Mouse (Mus musculus) c-Kit-positive CD71-positive TER-119-negative erythroid progenitor cells, embryonic 14.5 days (primary cell): ENCODE results near the gene Hydin.
A peak's percentile ranks its signal among the peaks of the same experiment; 100 is the strongest.

Experiments
- DNase-seq: peaks from one replicate; pipeline ENCODE4 v3.0.0-alpha.2; 2013; ENCODE audit warnings: low read depth

Gene Hydin

GRCm38 (mm10) chr8:110444276-110444675 lies 177.5 kb downstream of the Hydin start:
- no peak for DNase-seq

GRCm38 (mm10) chr8:110450463-110450862 lies 183.7 kb downstream of the Hydin start:
- no peak for DNase-seq

- DNase-seq, result no peak
These were observed 187.7 kb downstream of the Hydin start for GRCm38 (mm10) chr8:110454466-110454865.

- no peak for DNase-seq
These were observed 190.6 kb downstream of the Hydin start for GRCm38 (mm10) chr8:110457424-110457823.

GRCm38 (mm10) chr8:110462627-110463208 lies 195.9 kb downstream of the Hydin start:
- DNase-seq, result no peak

- DNase-seq, result no peak
These were observed 197.1 kb downstream of the Hydin start for GRCm38 (mm10) chr8:110463773-110464460.

GRCm38 (mm10) chr8:110465606-110466005 lies 198.8 kb downstream of the Hydin start:
- no peak for DNase-seq

- no peak for DNase-seq
These were observed 210.5 kb downstream of the Hydin start for GRCm38 (mm10) chr8:110477256-110477655.

GRCm38 (mm10) chr8:110478576-110478975 lies 211.8 kb downstream of the Hydin start:
- DNase-seq, result no peak

- no peak for DNase-seq
These were observed 212.6 kb downstream of the Hydin start for GRCm38 (mm10) chr8:110479401-110479800.

- DNase-seq, result no peak
These were observed 215.5 kb downstream of the Hydin start for GRCm38 (mm10) chr8:110482275-110482674.

GRCm38 (mm10) chr8:110485234-110485633 lies 218.5 kb downstream of the Hydin start:
- no peak for DNase-seq

GRCm38 (mm10) chr8:110486020-110486419 lies 219.2 kb downstream of the Hydin start:
- no peak for DNase-seq

- no peak for DNase-seq
These were observed 220.9 kb downstream of the Hydin start for GRCm38 (mm10) chr8:110487644-110488043.

GRCm38 (mm10) chr8:110489344-110489743 lies 222.6 kb downstream of the Hydin start:
- DNase-seq, result peak; percentile 15

- no peak for DNase-seq
These were observed 224.3 kb downstream of the Hydin start for GRCm38 (mm10) chr8:110491118-110491517.

- DNase-seq, result no peak
These were observed 229.5 kb downstream of the Hydin start for GRCm38 (mm10) chr8:110496286-110496685.

- DNase-seq, result peak; percentile 23
These were observed 233.5 kb downstream of the Hydin start for GRCm38 (mm10) chr8:110500253-110500652.

- DNase-seq, result no peak
These were observed 233.9 kb downstream of the Hydin start for GRCm38 (mm10) chr8:110500661-110501060.

GRCm38 (mm10) chr8:110501330-110501729 lies 234.6 kb downstream of the Hydin start:
- DNase-seq, result no peak

GRCm38 (mm10) chr8:110502880-110503279 lies 236.1 kb downstream of the Hydin start:
- DNase-seq, result no peak

GRCm38 (mm10) chr8:110508766-110509165 lies 242.0 kb downstream of the Hydin start:
- DNase-seq, result no peak

GRCm38 (mm10) chr8:110519790-110520189 lies 253.0 kb downstream of the Hydin start:
- no peak for DNase-seq

GRCm38 (mm10) chr8:110521851-110522250 lies 255.1 kb downstream of the Hydin start:
- no peak for DNase-seq
